Mouse (Mus musculus) brain, adult 2 months (tissue): ENCODE measurements around the gene Dkkl1.

Source experiments
- DNase-seq: peaks from one replicate; pipeline ENCODE4 v3.0.0; 2011; ENCODE audit warnings: low read depth, low spot score

The Dkkl1 gene

GRCm38 (mm10) chr7:45193406-45193805, 18.5 kb downstream of the Dkkl1 start:
- DNase-seq = peak; percentile 67

DNA sequence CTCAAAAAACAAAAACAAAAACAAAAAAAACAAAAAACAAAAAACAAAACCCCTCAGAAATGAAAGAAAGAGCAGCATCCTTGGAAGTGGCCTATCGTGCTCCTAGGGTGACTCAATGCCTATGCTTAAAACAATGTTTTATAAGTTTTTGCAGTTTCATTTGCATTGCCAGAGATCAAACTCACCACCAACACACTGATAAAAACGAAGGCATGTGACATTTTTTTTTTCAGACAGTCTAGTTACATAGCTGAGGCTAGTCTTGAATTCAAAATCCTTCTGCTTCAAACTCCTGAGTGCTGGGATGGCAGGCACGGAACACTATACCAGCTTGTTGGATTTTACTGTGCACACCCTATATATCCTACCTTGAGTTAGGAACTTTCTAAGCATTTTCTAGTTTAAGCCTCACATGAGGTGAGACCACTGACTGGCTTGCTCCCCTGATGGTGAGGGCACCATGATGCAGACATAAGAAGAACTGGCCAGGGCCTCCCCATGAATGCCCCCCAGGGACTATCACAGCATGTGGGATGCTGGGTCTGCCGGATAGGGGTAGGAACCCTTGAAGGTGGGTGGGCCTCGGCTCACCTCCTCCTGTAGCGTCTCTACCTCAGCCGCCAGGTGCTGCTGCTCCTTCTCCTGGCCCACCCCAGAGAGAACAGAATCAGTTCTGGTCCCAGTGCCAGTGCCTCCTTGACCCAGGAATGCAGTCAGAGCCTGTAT, 19.2 kb downstream of the Dkkl1 start:
- no peak for DNase-seq

- DNase-seq = peak; percentile 92
These were observed 20.1 kb downstream of the Dkkl1 start for GRCm38 (mm10) chr7:45191803-45192363.

GRCm38 (mm10) chr7:45191161-45191560, 20.8 kb downstream of the Dkkl1 start:
- DNase-seq = no peak

GRCm38 (mm10) chr7:45190186-45190585, 21.8 kb downstream of the Dkkl1 start:
- DNase-seq = peak; percentile 56

DNA sequence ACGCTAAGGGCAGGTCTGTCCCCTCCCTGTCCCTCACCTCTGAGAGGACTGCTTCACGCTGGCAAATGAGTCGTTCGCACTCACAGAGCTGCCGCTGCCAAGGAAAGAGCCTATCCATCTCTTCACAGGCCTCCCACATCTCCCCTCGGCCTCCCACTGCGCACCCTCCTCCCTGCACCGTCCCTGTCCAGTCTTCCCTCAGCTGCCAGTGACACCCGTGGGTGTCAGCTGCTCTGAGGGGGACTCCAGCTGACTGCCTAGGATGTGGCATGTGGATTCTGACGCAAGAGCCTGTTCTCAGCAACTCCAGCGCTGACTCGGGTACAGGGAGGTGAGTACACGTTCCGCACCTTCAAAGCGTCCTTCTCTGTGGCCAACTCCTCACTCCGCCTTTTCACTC, 22.3 kb downstream of the Dkkl1 start:
- DNase-seq = peak; percentile 82

- no peak for DNase-seq
These were observed 26.0 kb downstream of the Dkkl1 start for GRCm38 (mm10) chr7:45185921-45186320.

GRCm38 (mm10) chr7:45183672-45184071, 28.3 kb downstream of the Dkkl1 start:
- DNase-seq = no peak

DNA sequence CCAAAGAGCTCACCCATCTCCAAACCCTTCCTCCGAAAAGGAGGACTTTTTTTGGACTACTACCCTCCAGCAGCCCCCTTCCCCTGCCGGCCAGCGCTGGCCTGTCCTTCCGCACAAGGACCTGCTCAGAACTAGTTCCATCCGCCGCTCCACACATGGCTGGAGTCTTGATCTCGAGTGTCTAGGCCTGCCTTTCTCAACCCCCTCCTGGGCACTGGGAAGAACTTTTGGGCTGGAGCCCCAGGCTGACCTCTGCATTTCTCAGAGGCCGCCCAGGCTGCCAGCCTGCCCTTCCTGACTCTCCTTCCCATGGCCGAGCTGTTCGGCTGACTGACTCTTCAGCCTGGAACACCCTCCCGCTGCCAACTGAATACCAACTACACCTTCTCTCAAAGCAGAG, 29.3 kb downstream of the Dkkl1 start:
- DNase-seq = peak; percentile 50

DNA sequence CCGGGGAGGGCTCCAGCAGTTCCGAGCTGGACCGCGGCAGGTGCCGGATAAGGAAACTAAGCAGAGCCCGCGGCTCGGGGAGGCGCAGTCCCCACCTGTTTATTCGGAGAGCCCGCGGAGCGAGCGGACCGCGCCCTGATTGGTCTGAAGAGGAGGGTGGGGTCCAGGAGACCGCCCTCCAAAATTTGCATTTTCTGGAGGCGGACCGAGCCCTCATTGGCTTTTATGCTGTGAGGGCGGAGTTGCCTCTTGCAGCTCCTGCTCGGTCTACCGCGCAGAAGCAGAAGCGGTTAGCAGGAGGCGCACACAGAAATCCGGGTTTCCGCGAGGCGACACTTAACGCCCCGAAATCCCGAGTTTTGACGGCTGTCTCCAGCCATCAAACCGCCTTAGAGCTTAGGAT, 29.7 kb downstream of the Dkkl1 start:
- peak; percentile 96 for DNase-seq

GRCm38 (mm10) chr7:45181540-45181939, 30.4 kb downstream of the Dkkl1 start:
- no peak for DNase-seq

- DNase-seq = no peak
These were observed 31.0 kb downstream of the Dkkl1 start, which contains the start of gene Pth2 for GRCm38 (mm10) chr7:45180896-45181477. Gene Pth2, plus strand, starts transcription at chr7:45180995.

- no peak for DNase-seq
These were observed 32.5 kb downstream of the Dkkl1 start, which contains the start of gene Gfy for GRCm38 (mm10) chr7:45179469-45179868. Gene Gfy, minus strand, starts transcription at chr7:45179569.

GRCm38 (mm10) chr7:45178550-45178949, 33.4 kb downstream of the Dkkl1 start:
- no peak for DNase-seq

DNA sequence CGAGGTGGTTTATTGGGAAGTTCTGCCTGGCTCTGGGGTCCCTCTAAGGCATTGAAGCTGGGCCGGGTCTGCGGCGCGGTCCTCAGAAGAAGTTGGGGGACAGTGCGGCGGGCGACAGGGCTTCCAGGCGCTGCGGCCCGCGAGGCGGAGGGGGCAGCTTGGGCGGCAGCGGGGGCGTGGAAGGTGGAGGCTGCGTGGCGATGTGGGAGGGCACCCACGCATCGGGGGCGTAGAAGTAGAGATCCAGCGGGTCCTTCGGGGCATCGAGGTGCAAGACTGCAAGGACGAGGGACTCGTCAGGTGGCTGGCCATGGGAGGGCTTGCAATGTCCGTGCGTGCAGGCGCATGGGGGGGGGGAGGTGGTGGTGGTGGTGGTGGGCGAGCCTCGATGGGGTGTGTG, 35.6 kb downstream of the Dkkl1 start:
- DNase-seq = no peak

DNA sequence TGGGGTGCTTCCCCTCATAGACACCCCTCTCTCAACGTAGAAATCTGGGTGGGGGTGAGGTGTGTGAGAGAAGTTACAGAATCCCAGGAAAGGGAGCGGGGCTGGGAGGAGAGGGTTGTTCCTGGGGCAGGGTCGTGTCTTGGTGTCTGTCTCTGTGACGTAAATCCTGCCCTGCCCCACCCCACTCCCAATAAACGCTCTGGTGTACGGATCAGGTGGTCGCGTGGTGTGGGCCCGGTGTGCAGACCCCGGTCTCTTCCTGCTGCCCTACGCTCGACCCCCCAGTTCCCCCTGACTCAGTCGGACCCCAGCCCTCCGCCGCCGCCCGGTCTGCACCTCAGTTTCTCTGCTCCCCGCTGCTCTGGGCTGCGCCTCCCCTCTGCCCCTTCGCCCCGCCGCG, 36.0 kb downstream of the Dkkl1 start:
- no peak for DNase-seq

DNA sequence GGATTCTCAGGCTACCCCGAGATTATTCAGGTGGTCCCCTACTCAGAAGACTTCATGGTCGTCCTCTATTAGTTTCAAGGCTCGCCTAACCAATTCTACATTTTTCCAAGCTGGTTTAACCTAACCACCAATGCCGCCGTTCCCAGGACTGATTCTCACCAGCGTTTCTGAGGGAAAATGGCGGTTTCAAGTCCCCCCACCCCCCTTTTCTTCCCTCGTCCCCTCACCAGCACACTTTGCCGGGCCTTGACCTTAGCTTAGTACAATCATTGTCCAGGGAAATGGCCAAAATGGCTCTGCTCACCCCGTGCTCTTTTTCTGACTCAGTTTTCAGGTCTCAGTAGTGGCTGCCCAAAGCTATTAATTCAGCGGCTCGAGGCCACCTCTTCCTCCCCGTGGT, 36.5 kb downstream of the Dkkl1 start:
- DNase-seq = no peak

DNA sequence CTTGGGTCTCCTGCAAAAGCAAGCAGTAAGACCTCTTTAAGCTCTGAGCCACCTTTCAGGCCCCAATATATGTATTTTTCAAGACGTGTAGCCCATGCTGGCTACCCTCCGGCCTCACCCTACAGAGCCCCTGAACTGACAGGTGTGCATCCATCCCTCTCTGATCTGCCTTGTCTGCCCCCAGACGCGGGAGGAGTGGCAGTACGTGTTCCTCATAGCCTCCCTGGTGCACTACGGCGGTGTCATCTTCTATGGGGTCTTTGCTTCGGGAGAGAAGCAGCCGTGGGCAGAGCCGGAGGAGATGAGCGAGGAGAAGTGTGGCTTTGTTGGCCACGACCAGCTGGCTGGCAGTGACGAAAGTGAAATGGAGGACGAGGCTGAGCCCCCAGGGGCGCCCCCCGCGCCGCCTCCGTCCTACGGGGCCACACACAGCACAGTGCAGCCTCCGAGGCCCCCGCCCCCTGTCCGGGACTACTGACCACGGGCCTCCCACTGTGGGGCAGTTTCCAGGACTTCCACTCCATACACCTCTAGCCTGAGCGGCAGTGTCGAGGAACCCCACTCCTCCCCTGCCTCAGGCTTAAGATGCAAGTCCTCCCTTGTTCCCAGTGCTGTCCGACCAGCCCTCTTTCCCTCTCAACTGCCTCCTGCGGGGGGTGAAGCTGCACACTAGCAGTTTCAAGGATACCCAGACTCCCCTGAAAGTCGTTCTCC, 37.2 kb downstream of the Dkkl1 start:
- no peak for DNase-seq

- DNase-seq = peak; percentile 69
These were observed 38.2 kb downstream of the Dkkl1 start for GRCm38 (mm10) chr7:45173772-45174171.

DNA sequence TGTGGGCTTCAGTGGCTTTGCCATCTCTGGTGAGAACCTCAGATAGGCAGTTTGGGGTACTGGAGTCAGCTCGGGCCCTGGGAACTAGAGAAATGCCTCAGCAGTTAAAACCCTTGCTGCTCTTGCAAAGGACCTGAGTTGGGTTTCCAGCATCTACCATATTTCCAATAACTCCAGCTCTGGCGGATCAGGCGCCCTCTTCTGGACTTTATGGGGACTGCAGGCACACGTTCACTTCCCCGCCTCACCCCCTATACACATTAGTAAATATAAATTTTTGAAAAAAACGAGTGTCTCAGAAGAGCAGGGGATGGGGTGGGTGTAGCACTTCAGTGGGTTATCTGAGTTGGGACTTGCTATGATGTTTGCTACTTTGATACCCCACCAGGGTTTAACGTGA, 39.0 kb downstream of the Dkkl1 start:
- no peak for DNase-seq

DNA sequence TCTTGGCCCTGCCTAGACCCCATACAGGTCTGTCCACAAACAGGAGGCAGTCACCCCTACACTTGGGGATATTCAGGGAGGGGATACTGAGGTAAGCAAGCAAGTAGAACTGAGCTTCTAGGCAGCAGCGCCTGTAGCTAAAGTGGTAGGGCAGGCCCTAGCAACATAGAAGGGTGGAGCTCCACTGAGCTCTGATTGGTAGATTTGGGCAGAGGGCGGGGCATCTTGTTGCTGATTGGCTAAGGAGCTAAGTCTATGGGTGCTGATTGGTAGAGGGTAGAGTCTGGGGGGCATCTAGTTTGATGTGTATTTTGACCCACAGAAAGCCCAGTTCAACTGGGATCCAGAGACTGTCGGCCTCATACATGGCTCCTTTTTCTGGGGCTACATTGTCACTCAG, 42.5 kb downstream of the Dkkl1 start:
- DNase-seq = peak; percentile 86

- peak; percentile 42 for DNase-seq
These were observed 43.3 kb downstream of the Dkkl1 start for GRCm38 (mm10) chr7:45168656-45169055.
